Mouse (Mus musculus) heart, adult 2 months (tissue): ENCODE measurements around the gene Rab1a. TPM values are rescaled to one million over a fixed set of nuclear protein-coding genes. Genes with fewer than 3 reads are reported as not detected.

ENCODE experiments used
- DNase-seq, 2 experiments: peaks; one replicate each; pipeline ENCODE4 v3.0.0; 2021
- H3K27ac ChIP-seq: fragments of 200-600 bp; 2 replicates; pipeline ENCODE4 v1.8.1; 2022
- H3K27me3 ChIP-seq: fragments of 200-500 bp; 2 replicates; pipeline ENCODE4 v1.6.1; 2012; ENCODE audit warnings: mild to moderate bottlenecking, low read length, inconsistent platforms, mixed read lengths; ENCODE audit not compliant: control insufficient read depth, insufficient read depth
- H3K36me3 ChIP-seq: fragments of 200-500 bp; 2 replicates; pipeline ENCODE4 v1.6.1; 2012; ENCODE audit warnings: low read length, inconsistent platforms; ENCODE audit not compliant: control insufficient read depth, insufficient read depth
- H3K4me1 ChIP-seq: fragments of 200-500 bp; 2 replicates; pipeline ENCODE4 v1.6.1; 2011; ENCODE audit warnings: low read length; ENCODE audit not compliant: control insufficient read depth, insufficient read depth
- H3K4me3 ChIP-seq: fragments of 200-600 bp; 2 replicates; pipeline ENCODE4 v1.8.1; 2022
- H3K79me2 ChIP-seq: fragments of 200-500 bp; replicated peaks from 2 replicates; pipeline ENCODE4 v1.6.1; 2012; ENCODE audit warnings: mild to moderate bottlenecking, inconsistent platforms, low read length, moderate library complexity, mixed read lengths; ENCODE audit not compliant: control insufficient read depth, insufficient read depth
- H3K9ac ChIP-seq: fragments of 200-500 bp; 2 replicates; pipeline ENCODE4 v1.6.1; 2012; ENCODE audit warnings: low read depth, mild to moderate bottlenecking, control low read depth, inconsistent platforms, low read length, mixed read lengths
- CTCF ChIP-seq: fragments of 200-600 bp; IDR thresholded peaks from 2 replicates; pipeline ENCODE4 v1.8.1; 2022; ENCODE audit warnings: antibody characterized with exemption, mild to moderate bottlenecking, moderate library complexity
- EP300 ChIP-seq: fragments of 200-500 bp; IDR thresholded peaks from 2 replicates; pipeline ENCODE4 v1.6.1; 2011; ENCODE audit warnings: low read depth, low read length, control low read depth; ENCODE audit not compliant: insufficient read depth
- POLR2A ChIP-seq: fragments of 200-500 bp; IDR thresholded peaks from 2 replicates; pipeline ENCODE4 v1.6.1; 2011; ENCODE audit warnings: mild to moderate bottlenecking, low read depth, low read length, control low read depth; ENCODE audit not compliant: insufficient read depth
- WGBS: fragments of 180-500 bp; shearing (Covaris S2); methylation state at CpG from one replicate; pipeline ENCODE4 v1.1.7; 2018; 5-methylcytosine and 5-hydroxymethylcytosine counted together
- intact Hi-C: fragments of 180-260 bp; cut with DNase I; formaldehyde crosslinking; loops from one replicate; pipeline ENCODE4 v1.15.1; 2025
- polyA plus RNA-seq: library from polyadenylated mRNA; depleted of rRNA; stranded (reverse); fragments of >200 nt; gene quantifications from 2 replicates; pipeline ENCODE4 v1.2.3, GENCODE M21; 2012
- total RNA-seq, 2 experiments: library from RNA; stranded (reverse); gene quantifications; 2 replicates each; pipeline ENCODE4 v1.2.3; 2021

Rab1a gene
- total and polyA plus RNA-seq, 3 experiments = 52.8 to 131 (median 119) TPM

- Histone ChIP-seq H3K36me3 (peaks cover 4% of the 10 kb centered on the region), H3K9ac (no peak overlapping the region), H3K27ac (no peak overlapping the region; the same call in 1 of the 2 replicates), H3K79me2 (peaks cover 8% of the 10 kb centered on the region), H3K4me1 (peaks cover 24% of the 10 kb centered on the region), H3K4me3 (no peak overlapping the region), H3K27me3 (no peaks in the 10 kb centered on the region)
- no peak for TF ChIP-seq POLR2A
- 64% methylated on average over 8 of the region's 8 CpGs for WGBS
- intact Hi-C loops = loop anchor here (5.0 kb wide), 1 partner anchor 115 kb away; no protein-coding TSS in a partner anchor
- DNase-seq = no peak
These were observed 46.1 kb downstream of the Rab1a start for GRCm38 (mm10) chr11:20247146-20247855.

GRCm38 (mm10) chr11:20248277-20248676 is 47.0 kb downstream of the Rab1a start:
- DNase-seq = no peak
- WGBS = 9% methylated on average over 4 of the region's 4 CpGs
- intact Hi-C loops = loop anchor here (2.0 to 5.0 kb wide), 2 partner anchors 47 to 116 kb away; partner anchors contain the start of gene Rab1a

GRCm38 (mm10) chr11:20248840-20249239 is 47.6 kb downstream of the Rab1a start:
- no peak for DNase-seq
- Histone ChIP-seq H3K27ac (peak overlapping the region; percentile 98), H3K4me3 (peak overlapping the region; percentile 99), H3K9ac (peak overlapping the region; percentile 98), H3K79me2 (peaks cover 8% of the 10 kb centered on the region), H3K36me3 (peaks cover 2% of the 10 kb centered on the region), H3K4me1 (peaks cover 17% of the 10 kb centered on the region), H3K27me3 (no peaks in the 10 kb centered on the region)
- intact Hi-C loops = loop anchor here (2.0 to 5.0 kb wide), 2 partner anchors 48 to 117 kb away; partner anchors contain the start of gene Rab1a
- WGBS = under 1% methylated on average over 39 of the region's 39 CpGs
- no peak for TF ChIP-seq EP300

More at GRCm38 (mm10) chr11:20248277-20248676, 47.0 kb downstream of the Rab1a start:
- no peak for TF ChIP-seq EP300
- no peak for TF ChIP-seq CTCF
- no peak for TF ChIP-seq POLR2A
- peaks cover 8% of the 10 kb centered on the region for H3K79me2 ChIP-seq
- peak overlapping the region; percentile 99 for H3K4me3 ChIP-seq
- no peaks in the 10 kb centered on the region for H3K27me3 ChIP-seq
- peaks cover 4% of the 10 kb centered on the region for H3K36me3 ChIP-seq
- peak overlapping the region; percentile 98 for H3K27ac ChIP-seq
- H3K4me1 ChIP-seq = peaks cover 20% of the 10 kb centered on the region
- 0 out of 2 replicates have a peak overlapping the region, but pooled peaks have one; percentile 41 for H3K9ac ChIP-seq

GRCm38 (mm10) chr11:20249296-20250110 is 48.3 kb downstream of the Rab1a start, which contains the start of gene Cep68:
Gene Cep68 (minus strand): TSS chr11:20249429.
- Histone ChIP-seq H3K4me3 (peak within 1 kb of the TSS; percentile 99), H3K36me3 (peaks cover 2% of the 10 kb centered on the region), H3K4me1 (peaks cover 16% of the 10 kb centered on the region), H3K27ac (peak within 1 kb of the TSS; percentile 98), H3K9ac (peak within 1 kb of the TSS; percentile 98), H3K79me2 (peaks cover 8% of the 10 kb centered on the region), H3K27me3 (no peaks in the 10 kb centered on the region)
- DNase-seq = peak; percentile 94 to 97
- intact Hi-C loops = loop anchor here (2.0 to 5.0 kb wide), 2 partner anchors 49 to 117 kb away; partner anchors contain the start of gene Rab1a
- WGBS = under 1% methylated on average over 53 of the region's 59 CpGs
- TF ChIP-seq EP300 (no peak), POLR2A (peak; percentile 82), CTCF (peak; percentile 52)

GRCm38 (mm10) chr11:20250476-20251178 is 49.4 kb downstream of the Rab1a start:
- TF ChIP-seq CTCF (no peak), EP300 (no peak), POLR2A (no peak)
- no peak for DNase-seq
- Histone ChIP-seq H3K79me2 (peaks cover 6% of the 10 kb centered on the region; the same call in 1 of the 2 replicates), H3K27ac (no peak overlapping the region), H3K4me3 (no peak overlapping the region), H3K36me3 (peaks cover 2% of the 10 kb centered on the region), H3K9ac (no peak overlapping the region), H3K4me1 (peaks cover 12% of the 10 kb centered on the region), H3K27me3 (no peaks in the 10 kb centered on the region)
- intact Hi-C loops = no loop called here
- WGBS = 83% methylated on average over 6 of the region's 6 CpGs
